Mouse (Mus musculus) thymus, adult 2 months (tissue): Measurements from ENCODE around the gene Eaf1. TPM values are rescaled to one million over a fixed set of nuclear protein-coding genes. Genes with fewer than 3 reads are reported as not detected.
A peak's percentile ranks its signal among the peaks of the same experiment; 100 is the strongest.

Source experiments
- DNase-seq: peaks from one replicate; pipeline ENCODE4 v3.0.0; 2021
- H3K27ac ChIP-seq: fragments of 200-500 bp; 2 replicates; pipeline ENCODE4 v1.5.1; 2012; ENCODE audit warnings: low read length, control low read depth; ENCODE audit not compliant: control insufficient read depth, insufficient read depth
- H3K27me3 ChIP-seq: fragments of 200-500 bp; 2 replicates; pipeline ENCODE4 v1.6.1; 2012; ENCODE audit warnings: mild to moderate bottlenecking, low read length, moderate library complexity, mixed read lengths; ENCODE audit not compliant: control insufficient read depth, insufficient read depth
- H3K36me3 ChIP-seq: fragments of 200-500 bp; 2 replicates; pipeline ENCODE4 v1.6.1; 2012; ENCODE audit warnings: mild to moderate bottlenecking, low read length, moderate library complexity; ENCODE audit not compliant: control insufficient read depth, insufficient read depth
- H3K4me1 ChIP-seq: fragments of 200-500 bp; replicated peaks from 2 replicates; pipeline ENCODE4 v1.6.1; 2012; ENCODE audit warnings: low read length; ENCODE audit not compliant: control insufficient read depth, insufficient read depth
- H3K4me3 ChIP-seq: fragments of 200-500 bp; 2 replicates; pipeline ENCODE4 v1.5.1; 2012; ENCODE audit warnings: mild to moderate bottlenecking, low read length, control low read depth, moderate library complexity; ENCODE audit not compliant: control insufficient read depth, insufficient read depth
- CTCF ChIP-seq: fragments of 200-500 bp; IDR thresholded peaks from 2 replicates; pipeline ENCODE4 v1.5.1; 2012; ENCODE audit warnings: mild to moderate bottlenecking, control low read depth, low read length, moderate library complexity, borderline replicate concordance; ENCODE audit not compliant: control insufficient read depth, poor library complexity, insufficient read depth; ENCODE audit errors: extremely low read depth
- POLR2A ChIP-seq: fragments of 200-500 bp; IDR thresholded peaks from 2 replicates; pipeline ENCODE4 v1.6.1; 2012; ENCODE audit warnings: mild to moderate bottlenecking, low read length, control low read depth, moderate library complexity; ENCODE audit not compliant: control insufficient read depth, poor library complexity, insufficient read depth; ENCODE audit errors: extremely low read depth
- WGBS: fragments of 180-500 bp; shearing (Covaris S2); methylation state at CpG from one replicate; pipeline ENCODE4 v1.1.7; 2018; 5-methylcytosine and 5-hydroxymethylcytosine counted together
- polyA plus RNA-seq: library from polyadenylated mRNA; depleted of rRNA; stranded (reverse); fragments of >200 nt; gene quantifications from 2 replicates; pipeline ENCODE4 v1.2.3, GENCODE M21; 2012

Gene Eaf1
- polyA plus RNA-seq, 1 experiment, result 140 TPM

DNA sequence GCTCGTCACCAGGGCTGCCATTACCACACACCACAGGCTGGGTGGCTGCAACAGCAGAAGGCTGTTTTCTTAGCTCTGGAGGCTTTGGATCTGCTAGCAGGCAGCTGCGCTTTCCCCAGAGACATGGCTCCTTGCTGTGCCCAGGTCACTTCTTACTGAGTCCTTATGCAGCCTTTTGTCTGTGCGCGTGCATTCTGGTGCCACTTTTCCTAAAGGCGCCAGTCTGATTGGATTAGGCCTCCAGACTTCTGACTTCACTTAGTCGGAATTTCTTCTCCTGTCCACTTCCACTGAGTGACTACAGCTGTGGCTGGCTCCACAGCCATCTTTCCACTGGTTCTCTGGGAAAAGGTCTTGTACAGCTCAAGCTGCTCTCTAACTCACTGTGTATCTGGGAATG, 31.3 kb upstream of the Eaf1 start:
- Histone ChIP-seq H3K36me3 (no peaks in the 10 kb centered on the region), H3K27me3 (no peaks in the 10 kb centered on the region), H3K4me3 (no peak overlapping the region), H3K4me1 (no peaks in the 10 kb centered on the region), H3K27ac (no peak overlapping the region)
- 97% methylated on average over 6 of the region's 6 CpGs for WGBS
- TF ChIP-seq POLR2A, result no peak
- no peak for TF ChIP-seq CTCF
- no peak for DNase-seq

DNA sequence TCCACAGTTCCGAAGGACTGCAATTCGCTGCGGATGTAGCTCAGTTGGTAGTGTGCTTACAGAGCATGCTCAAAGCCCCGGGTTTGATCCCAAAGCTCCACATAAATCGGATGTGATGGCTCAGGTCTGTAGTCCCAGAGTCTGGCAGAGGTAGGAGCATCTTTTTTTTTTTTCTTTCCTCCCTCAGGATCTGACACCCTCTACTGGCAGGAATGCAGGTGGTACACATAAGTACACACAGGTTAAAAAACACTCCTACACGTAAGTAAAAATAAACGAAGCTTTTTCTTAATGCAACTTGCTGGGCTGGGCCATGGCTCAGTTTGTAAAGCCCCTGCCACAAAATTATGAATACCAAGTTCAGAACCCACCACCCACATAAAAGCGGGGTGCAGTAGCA, 30.0 kb upstream of the Eaf1 start:
- Histone ChIP-seq H3K27me3 (no peaks in the 10 kb centered on the region), H3K36me3 (no peaks in the 10 kb centered on the region), H3K27ac (no peak overlapping the region), H3K4me3 (no peak overlapping the region), H3K4me1 (no peaks in the 10 kb centered on the region)
- DNase-seq, result no peak
- WGBS, result 86% methylated on average over 8 of the region's 8 CpGs
- TF ChIP-seq POLR2A (no peak), CTCF (no peak)

- no peaks in the 10 kb centered on the region for H3K4me1 ChIP-seq
- no peak overlapping the region for H3K27ac ChIP-seq
- no peaks in the 10 kb centered on the region for H3K27me3 ChIP-seq
- no peak for TF ChIP-seq POLR2A
- TF ChIP-seq CTCF, result no peak
- H3K36me3 ChIP-seq, result no peaks in the 10 kb centered on the region
- H3K4me3 ChIP-seq, result no peak overlapping the region
- no peak for DNase-seq
- WGBS, result 86% methylated on average over 4 of the region's 4 CpGs
These were observed 24.5 kb upstream of the Eaf1 start for GRCm38 (mm10) chr14:31469711-31470110.

DNA sequence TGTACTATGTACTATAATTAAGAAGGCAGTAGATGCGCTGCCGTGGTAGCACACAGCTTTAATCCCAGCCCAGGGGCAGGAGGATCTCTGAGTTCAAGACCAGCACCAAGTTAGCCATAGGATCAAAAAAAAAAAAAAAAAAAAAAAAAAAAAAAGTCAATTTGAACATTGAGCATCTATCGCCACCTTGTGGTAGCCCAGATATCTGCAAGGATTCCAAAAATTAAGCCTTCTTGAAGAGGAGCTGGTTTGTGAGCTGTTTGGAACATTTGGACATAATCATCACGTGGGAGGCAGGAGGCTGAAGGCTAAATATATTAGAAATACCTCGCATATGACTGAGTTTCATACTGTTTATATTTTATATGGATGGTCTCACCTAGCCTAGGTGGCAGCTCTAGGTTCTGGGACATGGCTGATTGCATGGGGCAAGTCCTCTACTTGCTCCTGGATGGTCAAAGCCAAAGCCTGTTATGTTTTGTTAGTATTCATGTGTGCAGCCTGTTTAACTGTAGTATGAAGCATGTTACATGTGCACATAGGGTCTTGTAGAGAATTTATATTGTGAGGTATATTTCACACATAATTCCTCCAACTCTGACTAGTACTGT, 21.6 kb upstream of the Eaf1 start:
- H3K4me3 ChIP-seq, result no peak overlapping the region
- H3K27ac ChIP-seq, result no peak overlapping the region
- WGBS, result 9% methylated on average over 5 of the region's 5 CpGs
- TF ChIP-seq POLR2A (no peak), CTCF (no peak)
- no peaks in the 10 kb centered on the region for H3K27me3 ChIP-seq
- peak; percentile 60 for DNase-seq
- no peaks in the 10 kb centered on the region for H3K36me3 ChIP-seq
- no peaks in the 10 kb centered on the region for H3K4me1 ChIP-seq

GRCm38 (mm10) chr14:31473297-31473696, 20.9 kb upstream of the Eaf1 start:
- no peaks in the 10 kb centered on the region for H3K27me3 ChIP-seq
- H3K27ac ChIP-seq, result no peak overlapping the region
- H3K36me3 ChIP-seq, result peaks cover 1% of the 10 kb centered on the region; the same call in 1 of the 2 replicates
- no peak overlapping the region for H3K4me3 ChIP-seq
- H3K4me1 ChIP-seq, result no peaks in the 10 kb centered on the region
- WGBS, result 89% methylated on average over 2 of the region's 2 CpGs
- DNase-seq, result no peak
- TF ChIP-seq POLR2A, result no peak
- TF ChIP-seq CTCF, result no peak

- WGBS, result 85% methylated on average over 5 of the region's 5 CpGs
- no peak for DNase-seq
- Histone ChIP-seq H3K4me3 (no peak overlapping the region), H3K36me3 (peaks cover 82% of the 10 kb centered on the region), H3K27me3 (no peaks in the 10 kb centered on the region), H3K4me1 (no peaks in the 10 kb centered on the region), H3K27ac (no peak overlapping the region)
- no peak for TF ChIP-seq CTCF
These were observed 11.8 kb upstream of the Eaf1 start for GRCm38 (mm10) chr14:31482417-31482816.

GRCm38 (mm10) chr14:31486465-31486864, 7.7 kb upstream of the Eaf1 start:
- 87% methylated on average over 4 of the region's 4 CpGs for WGBS
- H3K4me3 ChIP-seq, result no peak overlapping the region
- H3K36me3 ChIP-seq, result peaks cover 69% of the 10 kb centered on the region
- no peaks in the 10 kb centered on the region for H3K27me3 ChIP-seq
- no peak overlapping the region for H3K27ac ChIP-seq
- H3K4me1 ChIP-seq, result no peaks in the 10 kb centered on the region
- DNase-seq, result no peak
- TF ChIP-seq POLR2A (no peak), CTCF (no peak)
